Comparison of ENCODE assay signal across 8 mouse cellular contexts in the genomic region with DNA sequence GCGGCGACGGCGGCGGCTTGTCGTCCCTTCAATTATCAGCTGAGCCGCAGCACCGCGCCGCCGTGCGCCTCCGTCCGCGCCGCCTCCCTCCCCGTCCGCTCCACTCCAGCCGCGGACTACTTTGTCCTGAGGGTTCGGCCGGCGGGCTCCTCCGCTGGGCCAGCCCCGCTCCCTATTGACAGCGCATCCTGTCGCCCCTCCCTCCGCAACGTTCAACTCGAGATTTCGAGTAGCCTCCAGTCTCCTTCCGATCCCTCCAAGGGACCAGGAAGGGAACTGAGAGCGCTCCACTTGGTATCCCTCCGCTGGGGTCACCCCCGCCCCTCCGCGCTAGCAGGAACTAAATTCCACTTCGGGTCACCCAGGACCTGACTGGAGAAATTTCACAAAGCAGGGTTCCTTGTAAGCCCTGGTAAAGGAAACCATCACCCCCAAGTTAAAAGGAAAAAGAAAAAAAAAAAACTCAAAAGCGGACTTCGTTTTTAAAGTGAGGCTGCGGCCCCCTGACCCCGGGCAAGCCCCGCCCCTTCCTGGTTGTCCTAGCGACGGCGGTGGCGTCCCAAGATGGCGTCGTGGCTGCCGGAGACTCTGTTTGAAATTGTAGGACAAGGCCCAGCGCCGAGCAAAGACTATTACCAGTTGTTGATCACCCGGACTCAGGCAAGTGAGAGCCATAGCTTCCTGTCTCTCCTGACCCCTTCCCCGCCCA. TPM values are rescaled to one million over a fixed set of nuclear protein-coding genes. Genes with fewer than 3 reads are reported as not detected.
DNase-seq lines count a peak whose midpoint lies in the region; ATAC-seq lines count a peak whose summit lies in the region.

A gene (plus strand): TSS at position 533 of the 709 bp plus-strand sequence.

- no peaks in the 10 kb centered on the region for H3K27me3 ChIP-seq in heart, embryonic 13.5 days (replicated peaks)
- no peaks in the 10 kb centered on the region for H3K27me3 ChIP-seq in liver, embryonic 12.5 days (replicated peaks)
- no peaks in the 10 kb centered on the region for H3K27me3 ChIP-seq in stomach, embryonic 15.5 days (replicated peaks)

- under 1% methylated on average over 51 of the region's 54 CpGs for WGBS in heart, embryonic 13.5 days
- WGBS in liver, embryonic 12.5 days (ENCODE audit: insufficient replicate concordance) = under 1% methylated on average over 48 of the region's 54 CpGs
- under 1% methylated on average over 52 of the region's 54 CpGs for WGBS in stomach, embryonic 15.5 days

- peak; percentile 79 for ATAC-seq in heart, embryonic 13.5 days (ENCODE audit: extremely low read depth, insufficient number of reproducible peaks, low FRiP score, low TSS enrichment)
- ATAC-seq in liver, embryonic 12.5 days = peak; percentile 82
- peak; percentile 91 for ATAC-seq in stomach, embryonic 15.5 days (ENCODE audit: insufficient read depth, low FRiP score, low read depth)

- peak within 1 kb of the TSS; percentile 80 for H3K4me3 ChIP-seq in brown adipose tissue, adult 24 weeks (ENCODE audit: insufficient read depth, low read depth, low read length)
- H3K4me3 ChIP-seq in heart, embryonic 13.5 days = peak within 1 kb of the TSS; percentile 97
- peak within 1 kb of the TSS; percentile 99 for H3K4me3 ChIP-seq in liver, embryonic 12.5 days
- peak within 1 kb of the TSS; percentile 99 for H3K4me3 ChIP-seq in stomach, embryonic 15.5 days (replicated peaks)

- DNase-seq in CD4-positive, CD25-positive, alpha-beta regulatory T cell, adult 2 months (ENCODE audit: low read depth, low spot score) = peak; percentile 92
- DNase-seq in fat pad, adult 2 months (ENCODE audit: extremely low read depth, low read depth, low spot score) = peak; percentile 42
- peak; percentile 96 for DNase-seq in kidney, postnatal 10 days
- DNase-seq in natural killer cell, adult 2 months (ENCODE audit: low spot score in 2 of 2) = peak; percentile 86 to 88

- no peaks in the 10 kb centered on the region for H3K9me3 ChIP-seq in heart, embryonic 13.5 days
- no peaks in the 10 kb centered on the region for H3K9me3 ChIP-seq in liver, embryonic 12.5 days (replicated peaks)
- H3K9me3 ChIP-seq in stomach, embryonic 15.5 days = no peaks in the 10 kb centered on the region

- peaks cover 1% of the 10 kb centered on the region; the same call in 1 of the 2 replicates for H3K36me3 ChIP-seq in heart, embryonic 13.5 days
- no peaks in the 10 kb centered on the region; the same call in 1 of the 2 replicates for H3K36me3 ChIP-seq in liver, embryonic 12.5 days
- no peaks in the 10 kb centered on the region for H3K36me3 ChIP-seq in stomach, embryonic 15.5 days

- peak within 1 kb of the TSS; percentile 93 for H3K27ac ChIP-seq in brown adipose tissue, adult 24 weeks (replicated peaks; ENCODE audit: low read depth, low read length)
- peak within 1 kb of the TSS; percentile 98 for H3K27ac ChIP-seq in heart, embryonic 13.5 days (replicated peaks)
- peak within 1 kb of the TSS; percentile 94 for H3K27ac ChIP-seq in liver, embryonic 12.5 days
- peak within 1 kb of the TSS; percentile 99 for H3K27ac ChIP-seq in stomach, embryonic 15.5 days

- no peaks in the 10 kb centered on the region for H3K4me1 ChIP-seq in brown adipose tissue, adult 24 weeks (ENCODE audit: control insufficient read depth, insufficient read depth, insufficient read length, low read length)
- H3K4me1 ChIP-seq in heart, embryonic 13.5 days = peaks cover 26% of the 10 kb centered on the region
- H3K4me1 ChIP-seq in liver, embryonic 12.5 days = peaks cover 37% of the 10 kb centered on the region
- H3K4me1 ChIP-seq in stomach, embryonic 15.5 days = peaks cover 5% of the 10 kb centered on the region; the same call in 1 of the 2 replicates

- H3K9ac ChIP-seq in heart, embryonic 13.5 days = peak within 1 kb of the TSS; percentile 99
- peak within 1 kb of the TSS; percentile 99 for H3K9ac ChIP-seq in liver, embryonic 12.5 days
- peak within 1 kb of the TSS; percentile 98 for H3K9ac ChIP-seq in stomach, embryonic 15.5 days

- peak within 1 kb of the TSS; percentile 84 for H3K4me2 ChIP-seq in heart, embryonic 13.5 days
- peak within 1 kb of the TSS; percentile 87 for H3K4me2 ChIP-seq in liver, embryonic 12.5 days
- H3K4me2 ChIP-seq in stomach, embryonic 15.5 days = peak within 1 kb of the TSS; percentile 72

RNA-seq across cellular contexts. Expression of the gene that starts here (rescaled TPM):
- 9.8 and 15.1 TPM in 2 replicates for polyA plus RNA-seq in brown adipose tissue, adult 24 weeks (2012; ENCODE audit: insufficient read depth, insufficient read length, missing spikeins)
- 6.5 and 8.9 TPM in 2 replicates for polyA plus RNA-seq in heart, embryonic 13.5 days (2015; fragmentation: Nextera tagmentation; extraction: Ambion mirVana)
- polyA plus RNA-seq in liver, embryonic 12.5 days (2016; fragmentation: Nextera tagmentation; extraction: Ambion mirVana) = 8.5 and 9.8 TPM in 2 replicates
- 10.1 and 10.5 TPM in 2 replicates for polyA plus RNA-seq in stomach, embryonic 15.5 days (2015; fragmentation: Nextera tagmentation; extraction: Ambion mirVana)

Comparison
In these comparisons a context has a peak if more than half of its experiments do, and no peak if none do; other contexts are left out.
1. Peak in every context shown above with its lines: DNase-seq, ATAC-seq, H3K4me3 ChIP-seq and H3K27ac ChIP-seq.
2. DNase-seq: peak in every context shown above with its lines; median percentile 96 in kidney, postnatal 10 days; 92 in CD4-positive, CD25-positive, alpha-beta regulatory T cell, adult 2 months; 87 in natural killer cell, adult 2 months; 42 in fat pad, adult 2 months.